Mouse (Mus musculus) hindbrain, embryonic 13.5 days (tissue): ENCODE measurements around the gene Kctd10. TPM values are rescaled to one million over a fixed set of nuclear protein-coding genes. Genes with fewer than 3 reads are reported as not detected.

ENCODE experiments used
- ATAC-seq: fragments of 200-750 bp; cut with Nextera tagmentation; 2 replicates; pipeline ENCODE4 v1.8.0; 2017; ENCODE audit warnings: moderate TSS enrichment; ENCODE audit not compliant: low FRiP score
- H3K27ac ChIP-seq: fragments of 300-500 bp; sonication (generic); 2 replicates; pipeline ENCODE4 v1.5.1; 2015; ENCODE audit warnings: inconsistent platforms, mild to moderate bottlenecking, moderate library complexity
- H3K27me3 ChIP-seq: fragments of 300-500 bp; sonication (generic); 2 replicates; pipeline ENCODE4 v1.6.1; 2015; ENCODE audit warnings: mild to moderate bottlenecking, inconsistent platforms
- H3K36me3 ChIP-seq: fragments of 300-500 bp; sonication (generic); 2 replicates; pipeline ENCODE4 v1.6.1; 2015; ENCODE audit warnings: mild to moderate bottlenecking, inconsistent platforms
- H3K4me1 ChIP-seq: fragments of 300-500 bp; sonication (generic); replicated peaks from 2 replicates; pipeline ENCODE4 v1.6.1; 2015; ENCODE audit warnings: inconsistent platforms
- H3K4me2 ChIP-seq: fragments of 300-500 bp; sonication (generic); 2 replicates; pipeline ENCODE4 v1.6.1; 2015; ENCODE audit warnings: inconsistent platforms, mild to moderate bottlenecking, moderate library complexity
- H3K4me3 ChIP-seq: fragments of 300-500 bp; sonication (generic); 2 replicates; pipeline ENCODE4 v1.5.1; 2015; ENCODE audit warnings: mild to moderate bottlenecking, inconsistent platforms
- H3K9ac ChIP-seq: fragments of 300-500 bp; sonication (generic); 2 replicates; pipeline ENCODE4 v1.6.1; 2015; ENCODE audit warnings: mild to moderate bottlenecking, inconsistent platforms
- H3K9me3 ChIP-seq: fragments of 300-500 bp; sonication (generic); 2 replicates; pipeline ENCODE4 v1.6.1; 2016; ENCODE audit warnings: inconsistent platforms
- WGBS: fragments of 180-500 bp; shearing (Covaris S2); methylation state at CpG from one replicate; pipeline ENCODE4 v1.1.7; 2015; 5-methylcytosine and 5-hydroxymethylcytosine counted together
- polyA plus RNA-seq: library from polyadenylated mRNA; unstranded; fragments of >200 nt; fragmentation: Nextera tagmentation; extraction: Ambion mirVana; gene quantifications from 2 replicates; pipeline ENCODE4 v1.2.1, GENCODE M21; 2015

The Kctd10 gene
- polyA plus RNA-seq, 1 experiment from 2014 or later = 77.7 TPM

- Histone ChIP-seq H3K36me3 (peaks cover 100% of the 10 kb centered on the region), H3K9me3 (no peaks in the 10 kb centered on the region), H3K27ac (no peak overlapping the region), H3K27me3 (no peaks in the 10 kb centered on the region), H3K4me1 (peaks cover 9% of the 10 kb centered on the region), H3K4me2 (no peak overlapping the region), H3K9ac (no peak overlapping the region), H3K4me3 (no peak overlapping the region)
- 93% methylated on average over 23 of the region's 23 CpGs for WGBS
- no peak for ATAC-seq
Observed at GRCm38 (mm10) chr5:114365043-114365752, 15.1 kb downstream of the Kctd10 start.

GRCm38 (mm10) chr5:114360968-114361367 lies 19.3 kb downstream of the Kctd10 start:
- Histone ChIP-seq H3K4me2 (no peak overlapping the region), H3K27me3 (no peaks in the 10 kb centered on the region), H3K4me1 (peaks cover 22% of the 10 kb centered on the region), H3K4me3 (no peak overlapping the region), H3K36me3 (peaks cover 65% of the 10 kb centered on the region), H3K9ac (no peak overlapping the region), H3K9me3 (no peaks in the 10 kb centered on the region), H3K27ac (no peak overlapping the region)
- 84% methylated on average over 15 of the region's 15 CpGs for WGBS
- no peak for ATAC-seq

GRCm38 (mm10) chr5:114359586-114359985 lies 20.7 kb downstream of the Kctd10 start:
- Histone ChIP-seq H3K9me3 (no peaks in the 10 kb centered on the region), H3K4me3 (no peak overlapping the region), H3K9ac (no peak overlapping the region), H3K4me1 (peaks cover 22% of the 10 kb centered on the region), H3K4me2 (no peak overlapping the region), H3K36me3 (peaks cover 51% of the 10 kb centered on the region), H3K27ac (no peak overlapping the region; the same call in 1 of the 2 replicates), H3K27me3 (no peaks in the 10 kb centered on the region)
- 73% methylated on average over 8 of the region's 8 CpGs for WGBS
- ATAC-seq = no peak

- H3K36me3 ChIP-seq = peaks cover 44% of the 10 kb centered on the region
- ATAC-seq = no peak
- no peaks in the 10 kb centered on the region for H3K27me3 ChIP-seq
- no peak overlapping the region for H3K27ac ChIP-seq
- H3K4me2 ChIP-seq = no peak overlapping the region
- WGBS = 71% methylated on average over 10 of the region's 10 CpGs
- 0 out of 2 replicates have a peak overlapping the region, but pooled peaks have one; percentile 1 for H3K9ac ChIP-seq
- H3K9me3 ChIP-seq = no peaks in the 10 kb centered on the region
- H3K4me1 ChIP-seq = peaks cover 22% of the 10 kb centered on the region
- no peak overlapping the region for H3K4me3 ChIP-seq
Observed at GRCm38 (mm10) chr5:114358833-114359232, 21.5 kb downstream of the Kctd10 start.

GRCm38 (mm10) chr5:114356936-114357751 lies 23.2 kb downstream of the Kctd10 start:
- H3K27me3 ChIP-seq = peaks cover 2% of the 10 kb centered on the region; the same call in 1 of the 2 replicates
- H3K36me3 ChIP-seq = peaks cover 27% of the 10 kb centered on the region
- H3K4me2 ChIP-seq = no peak overlapping the region; the same call in 1 of the 2 replicates
- H3K4me1 ChIP-seq = peaks cover 22% of the 10 kb centered on the region
- 54% methylated on average over 23 of the region's 23 CpGs for WGBS
- no peak overlapping the region for H3K9ac ChIP-seq
- H3K4me3 ChIP-seq = no peak overlapping the region
- no peaks in the 10 kb centered on the region for H3K9me3 ChIP-seq
- peak; percentile 69 for ATAC-seq
- peak overlapping the region; percentile 18; the same call in 1 of the 2 replicates for H3K27ac ChIP-seq

- Histone ChIP-seq H3K27ac (no peak overlapping the region), H3K4me3 (no peak overlapping the region), H3K27me3 (peaks cover 4% of the 10 kb centered on the region; the same call in 1 of the 2 replicates), H3K4me2 (no peak overlapping the region; the same call in 1 of the 2 replicates), H3K36me3 (peaks cover 20% of the 10 kb centered on the region), H3K9me3 (no peaks in the 10 kb centered on the region), H3K9ac (no peak overlapping the region), H3K4me1 (peaks cover 22% of the 10 kb centered on the region)
- 27% methylated on average over 7 of the region's 7 CpGs for WGBS
- peak; percentile 28; the same call in 1 of the 2 replicates for ATAC-seq
Observed at GRCm38 (mm10) chr5:114356250-114356935, 23.9 kb downstream of the Kctd10 start.

- ATAC-seq = no peak
- 0 out of 2 replicates have a peak, but pooled peaks cover under 1% of the 10 kb centered on the region for H3K4me1 ChIP-seq
- H3K27ac ChIP-seq = no peak overlapping the region
- peaks cover 4% of the 10 kb centered on the region; the same call in 1 of the 2 replicates for H3K27me3 ChIP-seq
- H3K4me2 ChIP-seq = no peak overlapping the region
- no peaks in the 10 kb centered on the region for H3K9me3 ChIP-seq
- H3K4me3 ChIP-seq = no peak overlapping the region
- no peak overlapping the region for H3K9ac ChIP-seq
- no peaks in the 10 kb centered on the region for H3K36me3 ChIP-seq
- 61% methylated on average over 10 of the region's 10 CpGs for WGBS
Observed at GRCm38 (mm10) chr5:114351490-114351889, 28.8 kb downstream of the Kctd10 start.

GRCm38 (mm10) chr5:114347005-114347404 lies 33.3 kb downstream of the Kctd10 start:
- Histone ChIP-seq H3K9ac (no peak overlapping the region), H3K27ac (no peak overlapping the region), H3K36me3 (no peaks in the 10 kb centered on the region), H3K4me3 (no peak overlapping the region), H3K4me2 (no peak overlapping the region), H3K4me1 (no peaks in the 10 kb centered on the region), H3K27me3 (peaks cover 1% of the 10 kb centered on the region; the same call in 1 of the 2 replicates), H3K9me3 (no peaks in the 10 kb centered on the region)
- 84% methylated on average over 10 of the region's 10 CpGs for WGBS
- no peak for ATAC-seq

- no peaks in the 10 kb centered on the region for H3K9me3 ChIP-seq
- 0 out of 2 replicates have a peak, but pooled peaks cover 2% of the 10 kb centered on the region for H3K27me3 ChIP-seq
- no peak overlapping the region for H3K4me3 ChIP-seq
- no peaks in the 10 kb centered on the region for H3K4me1 ChIP-seq
- no peak for ATAC-seq
- no peak overlapping the region for H3K27ac ChIP-seq
- no peak overlapping the region for H3K4me2 ChIP-seq
- no peaks in the 10 kb centered on the region for H3K36me3 ChIP-seq
- 61% methylated on average over 3 of the region's 3 CpGs for WGBS
- H3K9ac ChIP-seq = no peak overlapping the region
Observed at GRCm38 (mm10) chr5:114345538-114345937, 34.8 kb downstream of the Kctd10 start.

GRCm38 (mm10) chr5:114343612-114344011 lies 36.7 kb downstream of the Kctd10 start:
- Histone ChIP-seq H3K36me3 (no peaks in the 10 kb centered on the region), H3K9ac (no peak overlapping the region), H3K9me3 (no peaks in the 10 kb centered on the region), H3K27ac (no peak overlapping the region), H3K4me1 (no peaks in the 10 kb centered on the region), H3K27me3 (0 out of 2 replicates have a peak, but pooled peaks cover 2% of the 10 kb centered on the region), H3K4me2 (no peak overlapping the region), H3K4me3 (no peak overlapping the region)
- no peak for ATAC-seq
- WGBS = 90% methylated on average over 7 of the region's 7 CpGs

GRCm38 (mm10) chr5:114342996-114343395 lies 37.3 kb downstream of the Kctd10 start:
- ATAC-seq = no peak
- Histone ChIP-seq H3K4me2 (no peak overlapping the region), H3K4me1 (no peaks in the 10 kb centered on the region), H3K9ac (no peak overlapping the region), H3K36me3 (no peaks in the 10 kb centered on the region), H3K27me3 (0 out of 2 replicates have a peak, but pooled peaks cover 2% of the 10 kb centered on the region), H3K9me3 (no peaks in the 10 kb centered on the region), H3K4me3 (no peak overlapping the region), H3K27ac (no peak overlapping the region)
- 92% methylated on average over 5 of the region's 5 CpGs for WGBS
